Mouse (Mus musculus) forebrain, embryonic 11.5 days (tissue): ENCODE measurements at regions not wholly inside any gene's neighbourhood (a gene's known extent, or its start where the extent isn't known, plus 50 kb on each side); places are given as distances from the start of the nearest gene placed in this dataset.

Experiments used
- ATAC-seq: fragments of 200-750 bp; cut with Nextera tagmentation; replicated peaks from 2 replicates; pipeline ENCODE4 v1.8.0; 2017; ENCODE audit warnings: moderate TSS enrichment; ENCODE audit not compliant: low FRiP score
- DNase-seq: peaks from one replicate; pipeline ENCODE4 v3.0.0-alpha.2; 2017; ENCODE audit warnings: low spot score
- H3K27ac ChIP-seq: fragments of 300-500 bp; sonication (generic); 2 replicates; pipeline ENCODE4 v1.5.1; 2014; ENCODE audit warnings: low read depth, low read length
- H3K27me3 ChIP-seq: fragments of 300-500 bp; sonication (generic); 2 replicates; pipeline ENCODE4 v1.6.1; 2014; ENCODE audit warnings: mild to moderate bottlenecking, low read length, mixed read lengths; ENCODE audit not compliant: control insufficient read depth, insufficient read depth
- H3K36me3 ChIP-seq: fragments of 300-500 bp; sonication (generic); 2 replicates; pipeline ENCODE4 v1.6.1; 2014; ENCODE audit warnings: mild to moderate bottlenecking, low read length, moderate library complexity, mixed read lengths; ENCODE audit not compliant: control insufficient read depth, insufficient read depth
- H3K4me1 ChIP-seq: fragments of 300-500 bp; sonication (generic); replicated peaks from 2 replicates; pipeline ENCODE4 v1.6.1; 2014; ENCODE audit warnings: low read length, mixed read lengths; ENCODE audit not compliant: control insufficient read depth, insufficient read depth
- H3K4me2 ChIP-seq: fragments of 300-500 bp; sonication (generic); 2 replicates; pipeline ENCODE4 v1.6.1; 2014; ENCODE audit warnings: low read depth, mild to moderate bottlenecking, low read length, moderate library complexity, mixed read lengths; ENCODE audit not compliant: severe bottlenecking
- H3K4me3 ChIP-seq: fragments of 300-500 bp; sonication (generic); 2 replicates; pipeline ENCODE4 v1.5.1; 2014; ENCODE audit warnings: low read depth, low read length
- H3K9ac ChIP-seq: fragments of 300-500 bp; sonication (generic); 2 replicates; pipeline ENCODE4 v1.6.1; 2014; ENCODE audit warnings: low read length
- H3K9me3 ChIP-seq: fragments of 300-500 bp; sonication (generic); 2 replicates; pipeline ENCODE4 v1.6.1; 2016; ENCODE audit warnings: low read length, mixed read lengths; ENCODE audit not compliant: control insufficient read depth
- WGBS: fragments of 180-500 bp; shearing (Covaris S2); extraction: QIAGEN DNeasy Blood & Tissue Kit; methylation state at CpG from one replicate; pipeline ENCODE4 v1.1.7; 2014; 5-methylcytosine and 5-hydroxymethylcytosine counted together

- H3K9ac ChIP-seq, result no peak overlapping the region
- H3K4me1 ChIP-seq, result no peaks in the 10 kb centered on the region
- H3K36me3 ChIP-seq, result no peaks in the 10 kb centered on the region
- WGBS, result 70% methylated on average over 6 of the region's 6 CpGs
- H3K27ac ChIP-seq, result no peak overlapping the region
- H3K4me2 ChIP-seq, result no peak overlapping the region
- DNase-seq (no peak), ATAC-seq (no peak)
- H3K9me3 ChIP-seq, result no peaks in the 10 kb centered on the region
- H3K4me3 ChIP-seq, result no peak overlapping the region
- no peaks in the 10 kb centered on the region for H3K27me3 ChIP-seq
Measured at GRCm38 (mm10) chr1:41243000-41243399, 437.6 kb downstream of the Tmem182 start.

- H3K36me3 ChIP-seq, result no peaks in the 10 kb centered on the region
- ATAC-seq (no peak), DNase-seq (no peak)
- H3K27ac ChIP-seq, result no peak overlapping the region
- no peaks in the 10 kb centered on the region for H3K27me3 ChIP-seq
- H3K4me1 ChIP-seq, result no peaks in the 10 kb centered on the region
- no peaks in the 10 kb centered on the region for H3K9me3 ChIP-seq
- 95% methylated on average over 12 of the region's 12 CpGs for whole genome bisulfite sequencing
- H3K9ac ChIP-seq, result no peak overlapping the region
- H3K4me2 ChIP-seq, result no peak overlapping the region
- H3K4me3 ChIP-seq, result no peak overlapping the region
Measured at GRCm38 (mm10) chr1:41244627-41245026, 439.2 kb downstream of the Tmem182 start.

- Histone ChIP-seq H3K27me3 (no peaks in the 10 kb centered on the region), H3K27ac (no peak overlapping the region), H3K9me3 (no peaks in the 10 kb centered on the region), H3K4me1 (no peaks in the 10 kb centered on the region), H3K9ac (no peak overlapping the region), H3K4me2 (no peak overlapping the region), H3K36me3 (no peaks in the 10 kb centered on the region), H3K4me3 (no peak overlapping the region)
- 35% methylated on average over 10 of the region's 10 CpGs for WGBS
- no peak for DNase-seq
- ATAC-seq, result no peak
Measured at GRCm38 (mm10) chr1:41264214-41264613, 458.8 kb downstream of the Tmem182 start.

GRCm38 (mm10) chr1:41271111-41271730, 465.8 kb downstream of the Tmem182 start:
- ATAC-seq, result peak; percentile 68

GRCm38 (mm10) chr1:41274573-41275270, 469.3 kb downstream of the Tmem182 start:
- ATAC-seq (peak; percentile 56), DNase-seq (peak; percentile 68)
- Histone ChIP-seq H3K4me2 (peak overlapping the region; percentile 45), H3K4me3 (0 out of 2 replicates have a peak overlapping the region, but pooled peaks have one; percentile 0), H3K9me3 (no peaks in the 10 kb centered on the region), H3K36me3 (no peaks in the 10 kb centered on the region), H3K9ac (no peak overlapping the region), H3K27ac (peak overlapping the region; percentile 81), H3K4me1 (peaks cover 16% of the 10 kb centered on the region), H3K27me3 (no peaks in the 10 kb centered on the region; the same call in 1 of the 2 replicates)
- WGBS, result 3% methylated on average over 10 of the region's 10 CpGs

More at GRCm38 (mm10) chr1:41271111-41271730, 465.8 kb downstream of the Tmem182 start:
- no peaks in the 10 kb centered on the region; the same call in 1 of the 2 replicates for H3K27me3 ChIP-seq
- H3K36me3 ChIP-seq, result no peaks in the 10 kb centered on the region
- H3K27ac ChIP-seq, result peak overlapping the region; percentile 13; the same call in 1 of the 2 replicates
- H3K4me1 ChIP-seq, result peaks cover 14% of the 10 kb centered on the region
- WGBS, result 10% methylated on average over 4 of the region's 4 CpGs
- H3K9me3 ChIP-seq, result no peaks in the 10 kb centered on the region
- H3K9ac ChIP-seq, result no peak overlapping the region; the same call in 1 of the 2 replicates
- no peak overlapping the region for H3K4me2 ChIP-seq
- H3K4me3 ChIP-seq, result no peak overlapping the region
- DNase-seq, result peak; percentile 58

GRCm38 (mm10) chr1:41275271-41275624, 469.8 kb downstream of the Tmem182 start:
- peak overlapping the region; percentile 0; the same call in 1 of the 2 replicates for H3K4me3 ChIP-seq
- DNase-seq, result peak; percentile 74

GRCm38 (mm10) chr1:41275642-41276041, 470.2 kb downstream of the Tmem182 start:
- H3K4me3 ChIP-seq, result peak overlapping the region; percentile 0; the same call in 1 of the 2 replicates
- DNase-seq (peak; percentile 65), ATAC-seq (no peak; the same call in 1 of the 2 replicates)
- H3K4me2 ChIP-seq, result peak overlapping the region; percentile 45
- H3K4me1 ChIP-seq, result peaks cover 14% of the 10 kb centered on the region
- peak overlapping the region; percentile 23; the same call in 1 of the 2 replicates for H3K9ac ChIP-seq
- WGBS, result 5% methylated on average over 6 of the region's 6 CpGs
- H3K27ac ChIP-seq, result peak overlapping the region; percentile 81
- no peaks in the 10 kb centered on the region for H3K36me3 ChIP-seq
- no peaks in the 10 kb centered on the region for H3K9me3 ChIP-seq
- H3K27me3 ChIP-seq, result no peaks in the 10 kb centered on the region; the same call in 1 of the 2 replicates

More at GRCm38 (mm10) chr1:41275271-41275624, 469.8 kb downstream of the Tmem182 start:
- no peaks in the 10 kb centered on the region for H3K36me3 ChIP-seq
- WGBS, result 0% methylated on average over 8 of the region's 8 CpGs
- ATAC-seq, result peak; percentile 62
- no peaks in the 10 kb centered on the region; the same call in 1 of the 2 replicates for H3K27me3 ChIP-seq
- peak overlapping the region; percentile 45 for H3K4me2 ChIP-seq
- H3K9ac ChIP-seq, result peak overlapping the region; percentile 23; the same call in 1 of the 2 replicates
- peaks cover 16% of the 10 kb centered on the region for H3K4me1 ChIP-seq
- H3K9me3 ChIP-seq, result no peaks in the 10 kb centered on the region
- peak overlapping the region; percentile 81 for H3K27ac ChIP-seq

GRCm38 (mm10) chr1:41276303-41276702, 470.9 kb downstream of the Tmem182 start:
- WGBS, result 34% methylated on average over 6 of the region's 6 CpGs
- H3K27me3 ChIP-seq, result no peaks in the 10 kb centered on the region; the same call in 1 of the 2 replicates
- H3K36me3 ChIP-seq, result no peaks in the 10 kb centered on the region
- no peaks in the 10 kb centered on the region for H3K9me3 ChIP-seq
- peaks cover 12% of the 10 kb centered on the region for H3K4me1 ChIP-seq
- no peak for DNase-seq
- ATAC-seq, result no peak
- no peak overlapping the region; the same call in 1 of the 2 replicates for H3K27ac ChIP-seq
- H3K4me2 ChIP-seq, result no peak overlapping the region
- no peak overlapping the region for H3K4me3 ChIP-seq
- H3K9ac ChIP-seq, result no peak overlapping the region
